Mouse (Mus musculus) mesoderm, embryonic 11.5 days (tissue): ENCODE data around the gene Dctpp1.
A peak's percentile ranks its signal among the peaks of the same experiment; 100 is the strongest.

Source experiments
- DNase-seq: peaks from one replicate; pipeline ENCODE4 v3.0.0-alpha.2; 2012; ENCODE audit warnings: low read depth, low spot score

Dctpp1 gene

GRCm38 (mm10) chr7:127270666-127271065 is 10.2 kb upstream of the Dctpp1 start:
- DNase-seq: no peak

DNA sequence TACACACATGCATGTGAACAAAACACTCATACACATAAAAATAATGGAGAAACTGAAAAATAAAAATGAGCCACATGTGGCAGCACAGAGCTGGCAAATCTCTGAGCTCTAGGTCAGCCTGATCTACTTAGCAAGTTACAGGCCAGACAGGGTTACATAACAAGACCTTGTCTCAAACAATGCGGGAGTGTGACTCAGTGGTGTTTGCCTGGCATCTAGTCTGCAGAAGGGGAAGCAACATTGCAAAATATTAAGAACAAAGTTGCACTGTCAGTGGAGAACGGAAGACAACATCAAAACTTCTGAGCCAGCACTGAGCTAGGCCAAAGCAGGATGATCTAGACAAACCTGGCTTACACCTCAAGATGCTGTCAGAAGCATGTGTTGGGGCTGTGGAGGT is 9.7 kb upstream of the Dctpp1 start:
- no peak for DNase-seq

GRCm38 (mm10) chr7:127263526-127263925 is 3.0 kb upstream of the Dctpp1 start:
- no peak for DNase-seq

DNA sequence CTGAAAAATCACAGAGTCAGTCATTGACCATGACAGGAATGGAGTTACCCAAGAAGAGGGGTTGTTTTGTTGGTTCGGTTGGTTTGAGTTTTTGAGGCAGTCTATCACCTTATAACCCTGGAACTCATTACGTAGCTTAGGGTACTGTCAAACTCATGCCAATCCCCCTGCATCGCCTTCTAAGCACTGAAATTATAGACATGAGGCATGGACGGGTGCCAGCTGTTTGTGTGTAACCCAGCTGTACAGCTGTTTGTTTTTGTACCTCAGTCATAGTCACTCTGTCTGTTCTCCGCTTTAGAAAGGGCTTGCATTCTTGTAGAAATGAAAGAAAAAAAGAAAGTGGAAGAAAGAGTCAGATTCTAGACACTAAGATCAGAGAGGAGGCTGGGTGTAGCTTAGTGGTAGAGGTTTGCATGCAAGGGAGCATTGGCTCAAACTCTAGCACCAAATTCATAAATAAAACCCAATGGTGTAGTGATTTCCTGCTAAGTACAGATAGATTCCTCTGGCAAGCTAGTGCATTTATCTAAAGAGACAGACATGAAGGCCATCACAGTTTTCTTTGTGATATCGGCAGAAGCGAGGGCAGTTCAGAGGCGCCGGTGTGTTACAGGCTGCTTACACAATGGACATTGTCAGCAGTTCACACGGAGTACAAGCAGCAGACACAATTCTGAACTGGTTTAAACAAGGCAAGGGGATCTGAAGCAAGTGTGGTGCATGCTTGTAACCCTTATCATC is 1.9 kb upstream of the Dctpp1 start:
- DNase-seq: no peak

DNA sequence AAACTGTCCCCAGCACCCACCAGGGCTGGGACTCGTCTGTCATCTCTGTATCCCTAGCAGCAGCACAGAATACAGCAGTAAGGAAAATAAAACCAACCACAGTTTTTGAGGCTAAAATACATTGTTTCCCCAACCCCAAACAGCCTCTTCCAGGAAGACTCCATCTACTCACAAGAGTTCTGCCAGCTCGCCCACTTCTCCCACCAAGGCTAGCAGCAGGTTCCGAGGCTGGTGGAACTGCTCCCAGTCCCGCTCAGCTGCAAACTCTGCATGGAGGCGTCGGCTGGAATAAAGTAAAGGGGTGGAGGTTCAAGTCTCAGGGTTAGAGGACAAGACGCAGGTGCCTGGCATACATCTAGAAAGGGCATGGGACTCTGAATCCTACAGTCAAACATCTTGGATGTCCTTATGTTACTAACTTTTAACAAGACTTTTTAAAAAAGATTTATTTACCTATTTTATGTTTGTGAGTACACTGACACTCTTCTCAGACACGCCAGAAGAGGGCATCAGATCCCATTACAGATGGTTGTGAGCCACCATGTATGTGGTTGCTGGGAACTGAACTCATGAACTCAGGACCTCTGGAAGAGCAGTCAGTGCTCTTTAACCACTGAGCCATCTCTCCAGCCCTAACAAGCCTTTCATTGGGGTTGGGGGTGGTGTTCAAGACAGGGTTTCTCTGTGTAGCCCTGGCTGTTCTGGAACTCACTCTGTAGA is 1.2 kb downstream of the Dctpp1 start:
- no peak for DNase-seq

DNA sequence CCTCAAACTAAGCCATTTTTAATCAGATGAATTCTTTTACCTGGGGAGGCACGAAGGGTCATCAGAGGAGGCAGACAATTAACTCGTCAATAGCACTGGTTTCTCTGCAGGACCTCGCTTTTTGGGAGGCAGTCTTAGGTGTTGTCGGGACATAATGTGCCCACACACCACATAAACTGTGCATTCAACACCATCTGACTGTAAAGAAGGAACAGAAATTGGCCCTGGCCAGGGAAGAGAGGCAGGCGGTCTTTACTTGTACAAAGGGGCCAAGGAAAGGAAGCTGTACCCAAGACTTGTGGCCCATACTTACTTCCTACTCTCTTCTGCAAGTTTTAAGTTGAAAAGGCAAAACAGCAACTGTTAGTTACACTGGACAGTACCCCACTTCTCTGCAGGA is 4.0 kb downstream of the Dctpp1 start:
- DNase-seq: no peak

GRCm38 (mm10) chr7:127255965-127256364 is 4.5 kb downstream of the Dctpp1 start:
- no peak for DNase-seq

DNA sequence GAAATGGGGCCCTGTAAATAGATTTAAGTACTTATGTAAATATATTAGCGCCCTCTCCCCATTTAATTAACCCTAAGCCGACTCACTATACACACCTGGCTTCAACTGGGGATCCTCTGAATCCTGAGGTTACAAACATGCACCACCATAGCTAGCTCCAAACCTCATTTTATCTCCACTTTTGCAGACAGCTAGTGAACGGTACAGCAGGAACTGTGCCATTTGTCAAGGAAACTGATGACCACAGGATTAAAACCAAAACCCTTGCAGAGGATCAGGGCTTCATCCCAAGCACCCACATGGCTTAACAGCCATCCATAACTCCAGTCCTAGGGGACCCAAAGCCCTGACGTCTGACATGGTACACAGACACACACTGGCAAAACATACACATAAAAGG is 5.5 kb downstream of the Dctpp1 start:
- DNase-seq: no peak

DNA sequence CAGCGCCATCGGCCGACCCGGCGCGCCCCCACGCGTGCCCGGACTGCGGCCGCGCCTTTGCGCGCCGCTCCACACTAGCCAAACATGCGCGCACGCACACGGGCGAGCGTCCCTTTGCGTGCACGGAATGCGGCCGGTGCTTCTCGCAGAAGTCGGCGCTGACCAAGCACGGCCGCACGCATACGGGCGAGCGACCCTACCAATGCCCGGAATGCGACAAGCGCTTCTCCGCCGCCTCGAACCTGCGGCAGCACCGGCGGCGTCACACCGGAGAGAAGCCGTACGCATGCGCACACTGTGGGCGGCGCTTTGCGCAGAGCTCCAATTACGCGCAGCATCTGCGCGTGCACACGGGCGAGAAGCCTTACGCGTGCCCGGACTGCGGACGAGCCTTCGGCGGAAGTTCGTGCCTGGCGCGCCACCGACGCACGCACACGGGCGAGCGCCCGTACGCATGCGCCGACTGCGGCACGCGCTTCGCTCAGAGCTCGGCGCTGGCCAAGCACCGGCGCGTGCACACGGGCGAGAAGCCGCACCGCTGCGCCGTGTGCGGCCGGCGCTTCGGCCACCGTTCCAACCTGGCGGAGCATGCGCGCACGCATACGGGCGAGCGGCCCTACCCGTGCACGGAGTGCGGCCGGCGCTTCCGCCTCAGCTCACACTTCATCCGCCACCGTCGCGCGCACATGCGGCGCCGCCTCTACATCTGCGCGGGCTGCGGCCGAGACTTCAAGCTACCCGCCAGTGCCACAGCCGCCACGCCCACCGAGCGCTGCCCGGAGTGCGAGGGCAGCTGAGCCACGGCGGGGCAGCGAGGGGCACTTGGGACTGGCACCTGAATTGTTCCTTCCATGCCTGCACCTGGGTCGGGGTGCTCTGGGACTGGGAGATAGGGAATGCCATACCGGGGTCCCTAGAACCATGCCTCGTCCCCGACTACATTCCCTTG is 6.4 kb downstream of the Dctpp1 start:
- DNase-seq: peak; percentile 99

DNA sequence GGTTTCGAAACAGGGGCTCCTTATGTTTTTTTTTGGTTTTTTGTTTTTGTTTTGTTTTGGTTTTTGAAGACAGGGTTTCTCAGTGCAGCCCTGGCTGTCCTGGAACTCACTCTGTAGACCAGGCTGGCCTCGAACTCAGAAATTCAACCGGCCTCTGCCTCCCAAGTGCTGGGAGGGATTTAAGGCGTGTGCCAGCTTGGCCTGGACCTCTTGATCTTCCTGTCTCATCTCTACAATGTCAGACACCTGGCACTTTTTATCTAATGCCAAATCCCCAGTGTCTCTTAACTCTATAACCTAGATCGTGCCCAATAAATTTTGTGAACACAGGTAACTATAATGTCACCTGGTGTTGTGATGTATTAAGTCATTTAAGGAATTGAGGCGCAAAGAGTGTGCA is 7.2 kb downstream of the Dctpp1 start:
- DNase-seq: no peak

DNA sequence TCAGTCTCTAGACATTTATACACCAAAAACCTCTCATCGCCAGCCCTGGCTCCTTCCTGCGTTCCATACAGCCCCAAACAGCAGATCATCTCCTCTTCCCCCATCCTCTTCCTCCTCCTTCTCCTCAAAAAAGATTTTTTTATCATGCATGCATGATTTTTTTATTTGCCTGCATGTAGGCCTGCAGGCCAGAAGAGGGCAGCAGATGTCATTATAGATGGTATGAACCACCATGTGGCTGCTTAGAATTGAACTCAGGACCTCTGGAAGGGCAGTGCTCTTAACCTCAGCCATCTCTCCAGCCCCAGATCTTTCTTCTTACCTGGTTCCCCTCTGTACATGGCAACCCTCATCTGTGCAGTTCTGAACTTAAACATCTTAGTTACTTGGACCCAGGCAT is 8.1 kb downstream of the Dctpp1 start:
- peak; percentile 46 for DNase-seq

- peak; percentile 51 for DNase-seq
These were observed 10.0 kb downstream of the Dctpp1 start for GRCm38 (mm10) chr7:127250511-127250910.

GRCm38 (mm10) chr7:127244658-127245510 is 15.6 kb downstream of the Dctpp1 start:
- no peak for DNase-seq

- DNase-seq: peak; percentile 93
These were observed 16.4 kb downstream of the Dctpp1 start, which contains the start of gene Zfp771 for GRCm38 (mm10) chr7:127243870-127244657. Gene Zfp771, plus strand, starts transcription at chr7:127244274.

GRCm38 (mm10) chr7:127243361-127243867 is 17.1 kb downstream of the Dctpp1 start:
- no peak for DNase-seq

DNA sequence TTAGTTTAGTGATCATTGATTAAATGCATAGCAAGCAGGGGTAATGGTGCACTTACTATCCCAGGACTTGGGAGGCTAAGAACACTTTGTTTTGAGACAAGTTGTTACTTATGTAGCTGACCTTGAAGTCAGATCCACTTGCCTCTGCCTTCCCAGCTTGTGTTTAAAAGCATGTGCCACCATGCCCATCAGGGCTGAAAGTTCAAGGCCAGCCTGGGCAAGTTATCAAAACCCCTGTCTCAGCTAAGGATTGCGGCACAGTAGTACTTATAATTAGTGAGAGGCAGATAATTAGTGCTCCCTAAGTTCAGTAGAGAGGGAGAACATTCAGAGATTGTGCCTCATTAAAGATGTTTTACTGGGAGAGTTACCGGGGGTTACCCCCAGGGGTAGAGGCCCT is 25.7 kb downstream of the Dctpp1 start:
- no peak for DNase-seq

GRCm38 (mm10) chr7:127233765-127234164 is 26.7 kb downstream of the Dctpp1 start:
- no peak for DNase-seq

DNA sequence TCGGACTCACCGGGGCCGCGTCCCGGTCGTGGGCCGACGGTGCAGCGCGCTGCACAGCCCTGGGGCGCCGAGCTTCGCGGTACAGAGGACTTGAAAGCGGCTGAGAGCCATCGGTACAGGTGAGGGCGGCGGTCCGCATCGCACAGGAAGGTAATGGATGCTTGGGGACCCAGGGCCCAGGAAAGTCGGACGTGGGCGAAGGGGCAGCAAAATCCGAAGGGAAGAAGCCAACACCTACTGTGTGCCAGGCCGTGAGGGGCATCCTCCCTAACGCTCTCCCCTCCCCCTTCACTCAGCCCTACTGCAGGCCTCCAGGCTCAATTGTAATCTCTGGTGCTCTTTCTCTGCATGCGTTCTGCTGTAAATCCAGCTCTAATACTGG is 27.1 kb downstream of the Dctpp1 start:
- DNase-seq: no peak

DNA sequence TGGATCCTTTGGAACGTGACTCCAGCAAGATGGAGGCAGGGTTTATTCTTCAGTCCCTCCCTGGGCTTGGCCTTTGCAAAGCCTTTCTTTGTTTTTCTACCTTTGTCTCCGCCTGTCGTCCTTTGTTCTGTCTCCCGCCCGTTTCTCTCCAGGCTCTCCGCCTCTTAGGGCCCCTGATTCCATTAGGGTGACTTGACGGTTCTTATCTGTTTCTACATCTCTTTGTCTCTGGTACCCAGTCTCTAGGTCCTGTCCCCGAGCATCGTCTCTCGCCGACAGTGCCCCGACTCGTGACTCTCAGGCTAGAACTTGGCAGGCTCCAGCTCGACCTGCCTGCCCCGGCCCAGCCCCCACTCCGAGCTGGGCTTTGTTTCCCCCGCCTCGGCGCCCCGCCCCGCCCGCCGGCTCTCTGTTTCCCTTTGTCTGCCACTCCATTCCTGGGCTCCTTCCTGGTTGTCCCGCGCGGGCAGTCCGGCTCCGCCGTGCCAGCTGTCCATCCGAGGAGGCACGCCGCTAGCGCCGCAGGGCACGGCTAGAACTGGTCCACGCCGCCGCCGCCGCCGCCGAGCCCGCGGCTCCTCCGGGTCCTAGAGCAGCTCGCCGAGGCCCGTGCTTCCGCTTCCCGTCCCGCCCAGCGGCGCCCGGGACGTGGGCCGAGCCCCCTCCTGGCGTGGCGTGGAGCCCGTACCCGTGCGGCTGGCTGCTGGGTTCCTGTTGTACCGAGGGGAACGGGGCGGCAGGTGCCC is 27.7 kb downstream of the Dctpp1 start, which contains the start of the genes Zfp553 and Sept1:
Gene Zfp553 (plus strand): TSS at position 440 of the 746 bp plus-strand sequence.
Gene Sept1 (minus strand): TSS at position 509 of the 746 bp plus-strand sequence.
- DNase-seq: peak; percentile 86
